Mouse (Mus musculus) kidney, postnatal 0 days (tissue): ENCODE results near the gene Wdr11. TPM values are rescaled to one million over a fixed set of nuclear protein-coding genes. Genes with fewer than 3 reads are reported as not detected.

Experiments
- ATAC-seq: fragments of 200-750 bp; cut with Nextera tagmentation; replicated peaks from 2 replicates; pipeline ENCODE4 v1.8.0; 2017; ENCODE audit warnings: low read depth, moderate number of reproducible peaks, moderate TSS enrichment, moderate library complexity; ENCODE audit not compliant: low FRiP score
- DNase-seq: peaks from one replicate; pipeline ENCODE4 v3.0.0-alpha.2; 2016; ENCODE audit warnings: low spot score
- H3K27ac ChIP-seq: fragments of 300-500 bp; sonication (generic); 2 replicates; pipeline ENCODE4 v1.5.1; 2014; ENCODE audit warnings: mild to moderate bottlenecking
- H3K27me3 ChIP-seq: fragments of 300-500 bp; sonication (generic); 2 replicates; pipeline ENCODE4 v1.6.1; 2014; ENCODE audit warnings: low read length, mixed read lengths; ENCODE audit not compliant: insufficient read depth
- H3K36me3 ChIP-seq: fragments of 300-500 bp; sonication (generic); 2 replicates; pipeline ENCODE4 v1.6.1; 2014; ENCODE audit warnings: low read length, mixed read lengths; ENCODE audit not compliant: insufficient read depth
- H3K4me1 ChIP-seq: fragments of 300-500 bp; sonication (generic); replicated peaks from 2 replicates; pipeline ENCODE4 v1.6.1; 2014; ENCODE audit warnings: antibody characterized with exemption, low read length, mixed read lengths; ENCODE audit not compliant: insufficient read depth
- H3K4me2 ChIP-seq: fragments of 300-500 bp; sonication (generic); 2 replicates; pipeline ENCODE4 v1.6.1; 2014; ENCODE audit warnings: mild to moderate bottlenecking, low read length, moderate library complexity, mixed read lengths
- H3K4me3 ChIP-seq: fragments of 300-500 bp; sonication (generic); replicated peaks from 2 replicates; pipeline ENCODE4 v1.5.1; 2014; ENCODE audit warnings: low read depth, low read length
- H3K9ac ChIP-seq: fragments of 300-500 bp; sonication (generic); 2 replicates; pipeline ENCODE4 v1.6.1; 2014; ENCODE audit warnings: low read depth, low read length
- H3K9me3 ChIP-seq: fragments of 300-500 bp; sonication (generic); replicated peaks from 2 replicates; pipeline ENCODE4 v1.6.1; 2016; ENCODE audit warnings: low read length, inconsistent platforms, mixed read lengths
- CTCF ChIP-seq: IDR thresholded peaks from 2 replicates; pipeline ENCODE4 v1.5.1; 2016; ENCODE audit warnings: antibody characterized with exemption, low read depth, mild to moderate bottlenecking, moderate library complexity
- WGBS: fragments of 180-500 bp; shearing (Covaris S2); extraction: QIAGEN DNeasy Blood & Tissue Kit; methylation state at CpG from one replicate; pipeline ENCODE4 v1.1.7; 2014; 5-methylcytosine and 5-hydroxymethylcytosine counted together
- polyA plus RNA-seq: library from polyadenylated mRNA; unstranded; fragments of >200 nt; fragmentation: Nextera tagmentation; extraction: Ambion mirVana; gene quantifications from 2 replicates; pipeline ENCODE4 v1.2.1, GENCODE M21; 2015

The Wdr11 gene
- polyA plus RNA-seq, 1 experiment from 2014 or later = 32.2 TPM

GRCm38 (mm10) chr7:129657867-129658266 lies 66.2 kb downstream of the Wdr11 start:
- H3K9ac ChIP-seq = no peak overlapping the region
- TF ChIP-seq CTCF = no peak
- no peak overlapping the region for H3K4me2 ChIP-seq
- H3K4me1 ChIP-seq = 0 out of 2 replicates have a peak, but pooled peaks cover 9% of the 10 kb centered on the region
- no peak overlapping the region for H3K27ac ChIP-seq
- no peaks in the 10 kb centered on the region for H3K27me3 ChIP-seq
- no peak for ATAC-seq
- no peak overlapping the region for H3K4me3 ChIP-seq
- H3K36me3 ChIP-seq = no peaks in the 10 kb centered on the region
- 79% methylated on average over 8 of the region's 8 CpGs for WGBS
- no peak for DNase-seq
- no peaks in the 10 kb centered on the region for H3K9me3 ChIP-seq

- Histone ChIP-seq H3K36me3 (no peaks in the 10 kb centered on the region), H3K27ac (no peak overlapping the region), H3K4me3 (no peak overlapping the region), H3K4me2 (no peak overlapping the region), H3K27me3 (no peaks in the 10 kb centered on the region), H3K9me3 (no peaks in the 10 kb centered on the region), H3K9ac (no peak overlapping the region), H3K4me1 (0 out of 2 replicates have a peak, but pooled peaks cover 9% of the 10 kb centered on the region)
- DNase-seq = no peak
- 70% methylated on average over 8 of the region's 8 CpGs for WGBS
- no peak for TF ChIP-seq CTCF
- ATAC-seq = no peak
Measured at GRCm38 (mm10) chr7:129659755-129660154, 68.1 kb downstream of the Wdr11 start.

DNA sequence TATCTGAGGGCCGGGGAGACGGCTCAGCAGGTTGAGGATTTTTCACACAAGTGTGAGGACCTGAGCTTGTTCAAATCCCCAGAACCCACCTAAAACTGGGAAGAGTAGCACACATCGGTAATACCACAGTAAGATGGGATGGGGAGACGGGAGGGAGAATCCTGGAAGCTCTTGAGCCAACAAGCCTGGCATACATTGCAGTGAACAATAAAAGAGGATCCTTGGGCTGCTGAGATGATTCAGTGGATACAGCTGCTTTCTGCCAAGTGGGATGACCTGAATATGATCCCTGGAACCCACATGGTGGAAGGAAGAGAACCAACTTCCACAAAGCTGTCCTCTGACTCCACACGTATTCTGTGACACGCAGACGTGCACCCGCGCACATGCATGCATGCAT lies 68.9 kb downstream of the Wdr11 start:
- Histone ChIP-seq H3K27ac (no peak overlapping the region), H3K4me2 (no peak overlapping the region), H3K9me3 (no peaks in the 10 kb centered on the region), H3K4me1 (0 out of 2 replicates have a peak, but pooled peaks cover 9% of the 10 kb centered on the region), H3K9ac (no peak overlapping the region), H3K4me3 (no peak overlapping the region), H3K36me3 (no peaks in the 10 kb centered on the region), H3K27me3 (no peaks in the 10 kb centered on the region)
- WGBS = 61% methylated on average over 9 of the region's 9 CpGs
- ATAC-seq (no peak), DNase-seq (no peak)
- TF ChIP-seq CTCF = no peak

GRCm38 (mm10) chr7:129662051-129662789 lies 70.6 kb downstream of the Wdr11 start:
- Histone ChIP-seq H3K27ac (no peak overlapping the region), H3K4me2 (no peak overlapping the region), H3K36me3 (no peaks in the 10 kb centered on the region), H3K27me3 (no peaks in the 10 kb centered on the region), H3K4me1 (0 out of 2 replicates have a peak, but pooled peaks cover 9% of the 10 kb centered on the region), H3K9me3 (no peaks in the 10 kb centered on the region), H3K9ac (no peak overlapping the region), H3K4me3 (no peak overlapping the region)
- ATAC-seq (no peak), DNase-seq (peak; percentile 47)
- WGBS = 54% methylated on average over 16 of the region's 16 CpGs
- no peak for TF ChIP-seq CTCF

DNA sequence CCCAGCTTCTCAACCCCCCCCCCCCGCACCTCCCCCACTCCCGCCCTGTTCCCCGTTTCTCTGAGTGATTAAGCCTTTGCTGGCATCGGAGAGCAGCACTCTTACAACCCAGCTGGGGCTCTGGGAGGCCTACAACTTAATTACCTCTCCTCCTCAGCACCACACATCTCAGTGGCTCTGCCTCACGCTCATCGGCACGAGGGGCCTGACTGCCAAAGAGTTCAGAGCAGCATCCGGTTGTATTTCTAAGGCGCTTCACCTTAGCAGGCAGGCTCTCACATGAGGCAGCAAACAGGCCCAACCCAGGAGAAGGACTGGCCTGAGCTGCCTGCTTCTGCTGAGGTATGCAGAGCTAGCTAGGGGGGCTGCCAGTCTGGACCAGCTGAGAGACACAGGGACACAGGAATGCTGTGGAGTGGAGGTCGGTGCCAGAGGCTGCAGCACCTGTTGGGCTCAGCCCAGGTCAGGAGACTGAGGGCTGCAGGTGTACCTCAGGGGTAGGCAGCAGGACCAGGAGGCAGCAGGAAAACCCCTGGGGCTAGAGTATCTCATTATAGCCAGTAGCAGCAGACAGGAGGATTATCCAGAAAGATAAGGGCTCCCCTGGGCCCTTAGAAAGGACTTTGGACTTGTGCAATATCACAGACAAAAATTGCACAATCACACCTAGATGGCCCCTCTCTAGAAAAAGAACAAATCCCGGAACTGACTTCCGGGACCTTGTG lies 72.3 kb downstream of the Wdr11 start:
- Histone ChIP-seq H3K27me3 (no peaks in the 10 kb centered on the region), H3K9ac (no peak overlapping the region), H3K36me3 (no peaks in the 10 kb centered on the region), H3K4me1 (0 out of 2 replicates have a peak, but pooled peaks cover 9% of the 10 kb centered on the region), H3K9me3 (no peaks in the 10 kb centered on the region), H3K4me2 (no peak overlapping the region), H3K27ac (peak overlapping the region; percentile 36; the same call in 1 of the 2 replicates), H3K4me3 (no peak overlapping the region)
- TF ChIP-seq CTCF = no peak
- WGBS = 27% methylated on average over 12 of the region's 12 CpGs
- ATAC-seq (peak; percentile 78), DNase-seq (no peak)

GRCm38 (mm10) chr7:129665411-129665810 lies 73.7 kb downstream of the Wdr11 start:
- Histone ChIP-seq H3K27me3 (no peaks in the 10 kb centered on the region), H3K9ac (no peak overlapping the region), H3K36me3 (no peaks in the 10 kb centered on the region), H3K4me3 (no peak overlapping the region), H3K9me3 (no peaks in the 10 kb centered on the region), H3K4me1 (0 out of 2 replicates have a peak, but pooled peaks cover 9% of the 10 kb centered on the region), H3K27ac (no peak overlapping the region), H3K4me2 (no peak overlapping the region)
- WGBS = 71% methylated on average over 3 of the region's 3 CpGs
- ATAC-seq = no peak
- no peak for DNase-seq
- TF ChIP-seq CTCF = no peak
